Mouse (Mus musculus): ENCODE results near the gene 4933407L21Rik.

DNA sequence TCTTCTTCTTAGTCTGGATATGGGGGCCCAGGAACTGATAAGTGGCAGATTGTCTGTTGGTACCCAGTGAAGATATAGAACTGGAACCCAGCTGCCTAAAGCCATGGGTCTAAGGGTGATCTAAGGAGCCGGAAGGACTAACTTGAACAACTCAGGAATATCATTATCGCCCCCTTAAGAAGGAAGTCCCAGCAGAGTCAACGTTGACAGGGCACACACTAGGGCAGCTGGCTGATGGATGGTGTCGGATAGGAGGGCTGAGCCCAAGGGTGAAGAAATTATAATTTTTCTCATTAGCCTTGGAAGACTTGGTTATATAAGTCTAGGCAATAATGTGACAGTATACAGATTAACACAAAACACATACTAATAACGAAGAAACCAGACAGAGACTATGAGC lies 32.2 kb upstream of the 4933407L21Rik start:
- TF ChIP-seq FLI1 (IDR thresholded peaks at IDR 0.05; ENCODE audit: low read length) (no peak), GATA1 (IDR thresholded peaks at IDR 0.05; ENCODE audit: borderline replicate concordance, low read length) (no peak)
